Mouse (Mus musculus): ENCODE measurements around the gene Haus4. TPM values are rescaled to one million over a fixed set of nuclear protein-coding genes. Genes with fewer than 3 reads are reported as not detected.
A peak's percentile ranks its signal among the peaks of the same experiment; 100 is the strongest.

Haus4 gene
- polyA plus RNA-seq, 1 experiment from 2014 or later = 53.0 TPM

DNA sequence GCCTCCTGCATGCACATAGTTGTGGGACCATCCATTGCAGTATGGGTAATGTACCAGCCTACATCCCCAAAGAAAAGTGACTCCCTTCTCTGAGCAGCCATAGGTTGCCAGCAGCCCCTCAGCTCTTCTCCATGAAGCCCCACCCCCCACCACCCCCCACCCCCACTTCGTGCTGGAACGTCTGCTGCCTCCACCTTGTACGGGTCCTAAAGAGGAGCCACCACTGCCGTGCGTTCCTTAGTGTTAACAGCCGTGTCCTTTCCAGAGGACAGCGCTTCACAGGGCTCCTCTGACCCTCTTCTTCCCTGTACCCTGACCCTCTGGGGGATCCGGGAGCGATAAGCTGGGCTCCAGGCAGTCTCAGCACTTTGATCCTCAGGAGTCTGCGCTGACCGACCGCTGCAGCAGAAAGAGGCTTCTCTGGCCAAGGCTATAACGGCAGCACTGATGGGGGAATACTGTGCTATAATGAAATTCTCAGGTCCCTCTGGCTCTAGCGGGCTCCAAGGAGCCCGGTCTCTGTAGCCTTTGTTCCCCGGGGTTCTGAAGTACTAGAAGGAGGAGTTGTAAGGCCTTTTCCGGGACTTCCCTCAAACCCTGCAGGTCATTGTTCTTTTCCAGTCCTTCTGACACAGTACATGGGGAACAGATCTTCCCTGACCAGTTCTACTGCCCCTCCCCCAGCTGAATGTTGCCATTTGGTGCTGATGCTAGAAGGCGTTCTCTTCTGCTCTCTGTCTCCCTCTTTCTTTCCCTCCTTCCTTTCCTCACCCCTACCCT is 27.0 kb downstream of the Haus4 start:
- H3K4me3 ChIP-seq = peak overlapping the region; percentile 36
- 1% methylated on average over 15 of the region's 18 CpGs for WGBS
- no peaks in the 10 kb centered on the region for H3K36me3 ChIP-seq
- H3K4me1 ChIP-seq = peaks cover 13% of the 10 kb centered on the region
- peak overlapping the region; percentile 60 for H3K4me2 ChIP-seq
- peak; percentile 52; the same call in 1 of the 2 replicates for ATAC-seq (ENCODE audit: insufficient number of reproducible peaks, low FRiP score, low TSS enrichment, low read depth)
- H3K27ac ChIP-seq = 0 out of 2 replicates have a peak overlapping the region, but pooled peaks have one; percentile 43
- no peaks in the 10 kb centered on the region for H3K27me3 ChIP-seq
- H3K9me3 ChIP-seq = no peaks in the 10 kb centered on the region
- no peak overlapping the region for H3K9ac ChIP-seq

DNA sequence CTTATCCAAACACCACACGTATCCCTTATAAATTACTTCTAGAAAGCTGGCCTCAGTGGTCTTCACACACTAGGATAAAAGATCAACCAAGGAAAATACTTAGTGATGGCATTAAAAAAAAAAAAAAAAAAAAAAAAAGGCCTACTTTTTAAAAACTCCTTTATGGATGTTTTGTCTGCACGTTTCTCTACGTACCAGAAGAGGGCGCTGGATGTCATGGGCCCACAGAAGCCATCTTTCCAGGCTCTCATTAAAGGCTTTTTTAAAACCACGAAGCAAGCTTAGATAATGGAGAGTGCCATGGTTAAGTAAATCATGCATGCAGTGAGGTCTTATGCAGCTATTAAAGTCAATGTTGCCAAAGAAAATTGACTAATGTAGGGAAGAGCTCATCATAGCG is 30.8 kb downstream of the Haus4 start:
- no peak overlapping the region for H3K4me2 ChIP-seq
- H3K9ac ChIP-seq = no peak overlapping the region
- H3K4me3 ChIP-seq = no peak overlapping the region
- H3K27ac ChIP-seq = no peak overlapping the region
- H3K9me3 ChIP-seq = no peaks in the 10 kb centered on the region
- no peak for ATAC-seq (ENCODE audit: insufficient number of reproducible peaks, low FRiP score, low TSS enrichment, low read depth)
- WGBS = 35% methylated on average over 6 of the region's 6 CpGs
- no peaks in the 10 kb centered on the region for H3K36me3 ChIP-seq
- H3K4me1 ChIP-seq = peaks cover 16% of the 10 kb centered on the region
- no peaks in the 10 kb centered on the region for H3K27me3 ChIP-seq

DNA sequence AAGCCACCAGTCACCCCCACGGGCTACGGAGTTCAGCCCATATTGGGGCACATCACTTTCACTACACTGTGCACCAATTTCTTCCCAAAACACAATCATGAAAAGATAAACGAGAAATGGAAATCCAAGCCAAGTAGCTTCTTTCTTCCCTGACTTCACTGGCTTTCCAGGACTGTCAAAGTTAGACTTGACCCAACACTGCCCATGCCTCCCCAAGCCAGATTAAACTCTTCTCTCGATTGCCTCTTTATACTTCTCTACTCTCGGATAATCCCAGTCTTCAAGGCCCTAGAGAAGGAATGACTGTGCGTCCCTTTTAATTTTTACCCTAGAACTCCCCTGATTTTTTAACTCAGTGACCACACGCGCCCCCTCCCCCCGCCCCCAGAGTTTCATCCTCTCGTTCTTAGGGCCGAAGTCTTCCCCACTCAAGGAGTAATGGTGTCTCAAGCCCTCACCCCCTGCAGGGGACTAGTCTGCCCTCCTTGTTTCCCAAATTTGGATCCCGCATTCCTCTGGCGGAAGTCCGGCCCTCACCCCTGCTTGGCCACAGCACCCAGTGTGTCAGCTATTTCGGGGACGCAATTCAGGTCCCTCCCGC is 37.6 kb downstream of the Haus4 start:
- Histone ChIP-seq H3K36me3 (peaks cover 30% of the 10 kb centered on the region), H3K4me1 (peaks cover 10% of the 10 kb centered on the region), H3K9ac (peak overlapping the region; percentile 64), H3K27ac (peak overlapping the region; percentile 81), H3K27me3 (no peaks in the 10 kb centered on the region), H3K4me3 (peak overlapping the region; percentile 75), H3K9me3 (no peaks in the 10 kb centered on the region), H3K4me2 (peak overlapping the region; percentile 57)
- WGBS = 3% methylated on average over 17 of the region's 17 CpGs
- ATAC-seq (ENCODE audit: insufficient number of reproducible peaks, low FRiP score, low TSS enrichment, low read depth) = peak; percentile 8; the same call in 1 of the 2 replicates

DNA sequence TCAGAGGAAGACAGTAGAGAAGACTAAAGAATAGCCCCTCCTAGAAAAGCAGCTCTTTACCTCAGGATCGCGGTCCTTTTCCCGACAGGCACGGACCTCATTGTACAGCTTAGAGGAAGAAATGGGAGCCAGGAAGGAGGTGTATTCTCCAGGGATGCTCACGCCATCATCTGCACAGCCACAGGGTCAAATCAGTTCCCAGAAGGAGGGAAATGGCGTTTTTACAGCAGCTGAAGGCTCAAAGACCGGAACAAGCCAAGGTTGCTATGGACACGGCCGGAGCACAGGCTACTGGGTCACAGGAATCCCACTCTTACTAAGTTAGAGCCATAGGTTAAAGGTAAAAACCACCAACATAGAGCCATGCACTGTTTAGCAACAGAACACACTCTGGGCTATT is 44.6 kb downstream of the Haus4 start:
- H3K27me3 ChIP-seq = no peaks in the 10 kb centered on the region
- peaks cover 90% of the 10 kb centered on the region for H3K36me3 ChIP-seq
- ATAC-seq (ENCODE audit: insufficient number of reproducible peaks, low FRiP score, low TSS enrichment, low read depth) = no peak
- H3K27ac ChIP-seq = no peak overlapping the region
- 92% methylated on average over 9 of the region's 9 CpGs for WGBS
- no peaks in the 10 kb centered on the region for H3K4me1 ChIP-seq
- H3K4me2 ChIP-seq = no peak overlapping the region
- H3K4me3 ChIP-seq = no peak overlapping the region
- no peaks in the 10 kb centered on the region for H3K9me3 ChIP-seq
- no peak overlapping the region for H3K9ac ChIP-seq

DNA sequence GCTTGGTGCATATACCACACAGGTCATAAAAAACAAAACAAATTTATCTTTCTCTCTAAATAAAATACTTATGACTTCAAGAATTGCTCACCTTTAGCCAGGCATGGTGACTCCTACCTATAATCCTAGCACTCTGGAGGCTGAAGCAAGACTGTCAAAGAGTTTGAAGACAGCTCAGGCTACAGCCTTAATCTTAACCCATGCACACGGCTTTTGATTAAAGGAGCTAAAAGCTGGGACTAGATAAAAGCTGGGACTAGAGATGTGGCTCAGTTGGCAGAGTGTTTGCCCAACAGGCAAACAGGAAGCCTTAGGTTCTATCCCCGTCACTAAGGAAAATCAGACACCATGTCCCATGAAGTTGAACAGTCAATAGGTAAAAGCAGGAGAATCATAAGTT is 51.3 kb downstream of the Haus4 start:
- 67% methylated on average over 2 of the region's 2 CpGs for WGBS
- Histone ChIP-seq H3K9me3 (no peaks in the 10 kb centered on the region), H3K9ac (no peak overlapping the region), H3K4me1 (no peaks in the 10 kb centered on the region), H3K27me3 (no peaks in the 10 kb centered on the region), H3K4me3 (no peak overlapping the region), H3K36me3 (peaks cover 24% of the 10 kb centered on the region), H3K27ac (no peak overlapping the region), H3K4me2 (no peak overlapping the region)
- no peak for ATAC-seq (ENCODE audit: insufficient number of reproducible peaks, low FRiP score, low TSS enrichment, low read depth)

DNA sequence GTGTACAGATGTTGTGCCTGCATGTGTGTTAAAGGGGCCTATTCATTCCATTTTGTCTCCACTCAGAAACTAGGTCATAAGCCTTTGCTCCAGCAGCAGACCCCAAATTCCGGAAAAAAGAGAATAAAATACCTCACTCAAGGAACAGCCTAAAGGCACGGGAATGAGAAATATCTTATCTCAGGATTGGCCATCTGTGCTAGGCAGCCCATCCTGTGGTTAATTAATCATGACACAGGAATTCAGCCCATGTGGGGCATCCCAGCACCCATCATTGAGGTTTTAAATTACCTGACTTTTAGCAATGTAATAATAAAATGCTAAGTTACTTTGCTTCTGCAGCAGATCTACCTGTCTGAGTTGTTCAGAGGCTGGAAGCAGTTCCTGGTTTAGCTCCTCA is 53.1 kb downstream of the Haus4 start:
- Histone ChIP-seq H3K27ac (no peak overlapping the region), H3K36me3 (peaks cover 6% of the 10 kb centered on the region; the same call in 1 of the 2 replicates), H3K9ac (no peak overlapping the region), H3K9me3 (no peaks in the 10 kb centered on the region), H3K27me3 (no peaks in the 10 kb centered on the region), H3K4me3 (no peak overlapping the region), H3K4me2 (no peak overlapping the region), H3K4me1 (no peaks in the 10 kb centered on the region)
- WGBS = 64% methylated on average over 2 of the region's 2 CpGs
- no peak for ATAC-seq (ENCODE audit: insufficient number of reproducible peaks, low FRiP score, low TSS enrichment, low read depth)

DNA sequence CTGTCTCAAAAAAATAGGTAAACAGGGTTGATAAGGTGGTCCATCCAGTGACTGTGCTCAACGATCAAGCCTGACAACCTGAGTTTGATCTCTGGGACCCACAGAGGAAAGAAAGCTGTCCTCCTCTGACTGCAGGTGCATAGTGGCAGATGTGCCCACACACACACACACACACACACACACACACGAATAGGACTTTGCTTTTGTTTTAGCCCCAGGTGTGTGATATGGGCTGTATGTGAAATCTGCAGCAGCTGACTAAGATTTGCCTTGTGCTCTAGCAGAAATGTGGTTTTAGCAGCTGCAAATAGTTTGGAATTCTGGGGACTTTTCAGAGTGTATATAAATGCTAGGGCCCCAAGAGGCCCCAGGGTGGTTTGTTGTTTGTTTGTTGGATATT is 55.1 kb downstream of the Haus4 start:
- Histone ChIP-seq H3K27ac (no peak overlapping the region), H3K4me1 (no peaks in the 10 kb centered on the region), H3K9me3 (no peaks in the 10 kb centered on the region), H3K4me2 (no peak overlapping the region), H3K36me3 (no peaks in the 10 kb centered on the region), H3K27me3 (no peaks in the 10 kb centered on the region), H3K9ac (no peak overlapping the region), H3K4me3 (no peak overlapping the region)
- 61% methylated on average over 2 of the region's 2 CpGs for WGBS
- no peak for ATAC-seq (ENCODE audit: insufficient number of reproducible peaks, low FRiP score, low TSS enrichment, low read depth)

DNA sequence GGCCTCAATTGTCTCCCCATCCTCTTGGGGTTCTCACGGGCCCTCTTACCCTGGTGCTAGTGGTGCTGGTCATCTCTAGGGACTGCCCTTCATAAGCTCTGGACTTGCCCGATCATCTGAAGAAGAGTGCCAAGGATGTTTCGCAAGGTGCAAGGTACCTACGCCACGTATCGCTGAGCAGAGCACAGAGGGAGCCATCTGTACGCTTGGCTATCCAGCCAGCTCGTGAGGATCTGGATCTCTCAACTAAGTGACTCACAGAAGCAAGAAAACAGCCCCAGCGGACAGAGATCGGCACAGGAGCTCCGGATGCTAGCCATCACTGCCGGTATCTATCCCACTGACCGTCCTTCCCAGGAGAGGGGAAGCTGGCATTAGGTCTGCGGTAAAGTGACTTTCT is 57.7 kb downstream of the Haus4 start:
- no peaks in the 10 kb centered on the region for H3K9me3 ChIP-seq
- H3K4me3 ChIP-seq = no peak overlapping the region
- no peak overlapping the region for H3K9ac ChIP-seq
- WGBS = 85% methylated on average over 14 of the region's 14 CpGs
- H3K4me2 ChIP-seq = no peak overlapping the region
- H3K27ac ChIP-seq = no peak overlapping the region
- no peaks in the 10 kb centered on the region for H3K36me3 ChIP-seq
- H3K4me1 ChIP-seq = no peaks in the 10 kb centered on the region
- no peak for ATAC-seq (ENCODE audit: insufficient number of reproducible peaks, low FRiP score, low TSS enrichment, low read depth)
- H3K27me3 ChIP-seq = no peaks in the 10 kb centered on the region

DNA sequence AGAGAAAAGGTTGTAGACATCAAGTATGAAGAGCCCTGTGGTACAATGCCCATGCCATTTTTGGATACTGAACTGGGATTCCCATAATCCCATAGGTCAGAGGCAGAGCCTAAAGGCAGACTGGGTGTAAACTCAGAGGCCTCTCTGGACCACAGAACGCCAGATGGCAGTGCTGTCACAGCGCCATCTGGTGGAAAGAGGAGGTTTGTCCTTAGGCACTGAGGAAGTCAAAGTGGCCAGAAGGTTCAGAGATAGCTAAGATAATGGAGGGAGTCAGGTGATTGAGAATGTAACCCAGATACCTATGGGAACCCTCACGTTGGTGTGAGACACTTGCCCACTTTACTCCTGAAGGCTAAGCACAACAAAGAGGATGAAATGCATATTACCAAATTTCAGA is 60.2 kb downstream of the Haus4 start:
- ATAC-seq (ENCODE audit: insufficient number of reproducible peaks, low FRiP score, low TSS enrichment, low read depth) = no peak
- H3K4me2 ChIP-seq = no peak overlapping the region
- H3K9ac ChIP-seq = no peak overlapping the region
- H3K4me3 ChIP-seq = no peak overlapping the region
- no peaks in the 10 kb centered on the region for H3K4me1 ChIP-seq
- no peaks in the 10 kb centered on the region for H3K36me3 ChIP-seq
- no peak overlapping the region for H3K27ac ChIP-seq
- H3K9me3 ChIP-seq = no peaks in the 10 kb centered on the region
- H3K27me3 ChIP-seq = no peaks in the 10 kb centered on the region
- 2% methylated on average over 3 of the region's 3 CpGs for WGBS

DNA sequence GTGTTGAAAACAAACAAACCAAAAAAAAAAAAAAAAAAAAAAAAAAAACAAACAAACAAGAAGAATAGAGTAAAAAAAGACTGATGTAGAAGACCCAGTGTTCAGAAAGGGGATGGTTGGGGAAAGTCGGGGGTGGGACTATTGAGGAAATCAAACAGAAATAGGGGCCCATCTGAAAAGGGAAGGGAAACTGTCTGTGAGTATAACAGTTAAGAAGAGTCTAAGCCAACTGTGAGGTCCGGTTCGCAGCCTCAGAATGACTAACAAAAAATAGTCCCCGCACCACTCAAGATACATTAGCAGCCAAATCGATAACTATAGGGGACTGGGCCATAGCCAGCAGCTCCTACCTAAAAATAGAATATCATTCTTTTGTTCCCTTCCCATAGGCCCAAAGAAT is 61.2 kb downstream of the Haus4 start:
- ATAC-seq (ENCODE audit: insufficient number of reproducible peaks, low FRiP score, low TSS enrichment, low read depth) = no peak
- Histone ChIP-seq H3K9me3 (no peaks in the 10 kb centered on the region), H3K27me3 (no peaks in the 10 kb centered on the region), H3K36me3 (no peaks in the 10 kb centered on the region), H3K4me3 (no peak overlapping the region), H3K9ac (no peak overlapping the region), H3K4me1 (no peaks in the 10 kb centered on the region), H3K27ac (no peak overlapping the region), H3K4me2 (no peak overlapping the region)
- WGBS = 92% methylated on average over 5 of the region's 5 CpGs

DNA sequence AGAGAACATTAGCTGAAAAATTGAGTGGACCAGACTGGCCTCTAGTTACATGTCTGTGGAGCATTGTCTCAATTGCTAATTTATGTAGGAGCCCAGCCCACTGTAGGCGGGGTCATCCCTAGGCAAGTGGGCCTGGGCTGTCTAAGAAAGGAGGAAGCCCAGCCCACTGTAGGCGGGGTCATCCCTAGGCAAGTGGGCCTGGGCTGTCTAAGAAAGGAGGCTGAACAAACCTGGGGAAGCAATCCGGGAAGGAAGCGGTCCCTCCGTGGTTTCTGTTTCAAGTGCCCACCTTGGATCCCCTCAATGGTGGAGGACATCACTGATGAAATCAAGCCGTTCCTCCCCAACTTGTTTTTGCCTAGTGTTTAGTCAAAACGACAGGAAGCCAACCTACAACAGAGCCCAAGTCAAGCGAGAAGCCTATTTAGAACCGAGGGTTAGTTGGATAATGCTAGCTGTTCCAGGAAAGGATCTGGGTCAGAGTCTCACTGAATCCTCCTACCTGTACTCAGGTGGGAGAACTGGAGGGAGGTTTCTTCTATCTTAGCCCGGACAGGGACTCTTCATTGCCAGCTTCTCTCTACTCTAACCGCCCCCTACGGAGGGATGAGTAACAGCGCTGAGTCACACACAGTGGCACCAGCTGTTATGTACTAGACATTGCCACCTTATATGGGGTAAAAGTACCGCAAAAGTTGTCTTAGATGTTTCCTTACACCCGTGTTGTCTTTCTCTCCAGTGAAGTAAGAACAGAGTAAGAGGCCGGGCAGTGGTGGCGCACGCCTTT is 61.9 kb downstream of the Haus4 start:
- 67% methylated on average over 18 of the region's 18 CpGs for WGBS
- H3K36me3 ChIP-seq = no peaks in the 10 kb centered on the region
- H3K27ac ChIP-seq = no peak overlapping the region
- H3K9me3 ChIP-seq = no peaks in the 10 kb centered on the region
- no peak overlapping the region for H3K9ac ChIP-seq
- H3K4me2 ChIP-seq = no peak overlapping the region
- H3K4me3 ChIP-seq = no peak overlapping the region
- no peaks in the 10 kb centered on the region for H3K27me3 ChIP-seq
- H3K4me1 ChIP-seq = no peaks in the 10 kb centered on the region
- no peak for ATAC-seq (ENCODE audit: insufficient number of reproducible peaks, low FRiP score, low TSS enrichment, low read depth)

Data from limb, embryonic 15.5 days (tissue).